Mouse (Mus musculus) heart, adult 2 months (tissue): ENCODE measurements around the gene A930002H24Rik. TPM values are rescaled to one million over a fixed set of nuclear protein-coding genes. Genes with fewer than 3 reads are reported as not detected.

Experiments
- DNase-seq, 2 experiments: peaks; one replicate each; pipeline ENCODE4 v3.0.0; 2021
- H3K27ac ChIP-seq: fragments of 200-600 bp; 2 replicates; pipeline ENCODE4 v1.8.1; 2022
- H3K27me3 ChIP-seq: fragments of 200-500 bp; 2 replicates; pipeline ENCODE4 v1.6.1; 2012; ENCODE audit warnings: mild to moderate bottlenecking, low read length, inconsistent platforms, mixed read lengths; ENCODE audit not compliant: control insufficient read depth, insufficient read depth
- H3K36me3 ChIP-seq: fragments of 200-500 bp; 2 replicates; pipeline ENCODE4 v1.6.1; 2012; ENCODE audit warnings: low read length, inconsistent platforms; ENCODE audit not compliant: control insufficient read depth, insufficient read depth
- H3K4me1 ChIP-seq: fragments of 200-500 bp; 2 replicates; pipeline ENCODE4 v1.6.1; 2011; ENCODE audit warnings: low read length; ENCODE audit not compliant: control insufficient read depth, insufficient read depth
- H3K4me3 ChIP-seq: fragments of 200-600 bp; 2 replicates; pipeline ENCODE4 v1.8.1; 2022
- H3K79me2 ChIP-seq: fragments of 200-500 bp; replicated peaks from 2 replicates; pipeline ENCODE4 v1.6.1; 2012; ENCODE audit warnings: mild to moderate bottlenecking, inconsistent platforms, low read length, moderate library complexity, mixed read lengths; ENCODE audit not compliant: control insufficient read depth, insufficient read depth
- H3K9ac ChIP-seq: fragments of 200-500 bp; 2 replicates; pipeline ENCODE4 v1.6.1; 2012; ENCODE audit warnings: low read depth, mild to moderate bottlenecking, control low read depth, inconsistent platforms, low read length, mixed read lengths
- CTCF ChIP-seq: fragments of 200-600 bp; IDR thresholded peaks from 2 replicates; pipeline ENCODE4 v1.8.1; 2022; ENCODE audit warnings: antibody characterized with exemption, mild to moderate bottlenecking, moderate library complexity
- EP300 ChIP-seq: fragments of 200-500 bp; IDR thresholded peaks from 2 replicates; pipeline ENCODE4 v1.6.1; 2011; ENCODE audit warnings: low read depth, low read length, control low read depth; ENCODE audit not compliant: insufficient read depth
- POLR2A ChIP-seq: fragments of 200-500 bp; IDR thresholded peaks from 2 replicates; pipeline ENCODE4 v1.6.1; 2011; ENCODE audit warnings: mild to moderate bottlenecking, low read depth, low read length, control low read depth; ENCODE audit not compliant: insufficient read depth
- WGBS: fragments of 180-500 bp; shearing (Covaris S2); methylation state at CpG from one replicate; pipeline ENCODE4 v1.1.7; 2018; 5-methylcytosine and 5-hydroxymethylcytosine counted together
- intact Hi-C: fragments of 180-260 bp; cut with DNase I; formaldehyde crosslinking; loops from one replicate; pipeline ENCODE4 v1.15.1; 2025
- polyA plus RNA-seq: library from polyadenylated mRNA; depleted of rRNA; stranded (reverse); fragments of >200 nt; gene quantifications from 2 replicates; pipeline ENCODE4 v1.2.3, GENCODE M21; 2012
- total RNA-seq, 2 experiments: library from RNA; stranded (reverse); gene quantifications; 2 replicates each; pipeline ENCODE4 v1.2.3; 2021

A930002H24Rik gene
- total and polyA plus RNA-seq, 3 experiments = 0.98 TPM; not detected in 2

GRCm38 (mm10) chr17:63831550-63831949 is 32.0 kb downstream of the A930002H24Rik start:
- no peak for TF ChIP-seq EP300
- TF ChIP-seq CTCF = no peak
- no peak for TF ChIP-seq POLR2A
- H3K4me3 ChIP-seq = no peak overlapping the region
- H3K27ac ChIP-seq = no peak overlapping the region
- H3K27me3 ChIP-seq = no peaks in the 10 kb centered on the region
- no peaks in the 10 kb centered on the region for H3K4me1 ChIP-seq
- 69% methylated on average over 4 of the region's 4 CpGs for WGBS
- intact Hi-C loops = no loop called here
- H3K9ac ChIP-seq = no peak overlapping the region
- no peak for DNase-seq
- H3K79me2 ChIP-seq = no peaks in the 10 kb centered on the region
- no peaks in the 10 kb centered on the region for H3K36me3 ChIP-seq

DNA sequence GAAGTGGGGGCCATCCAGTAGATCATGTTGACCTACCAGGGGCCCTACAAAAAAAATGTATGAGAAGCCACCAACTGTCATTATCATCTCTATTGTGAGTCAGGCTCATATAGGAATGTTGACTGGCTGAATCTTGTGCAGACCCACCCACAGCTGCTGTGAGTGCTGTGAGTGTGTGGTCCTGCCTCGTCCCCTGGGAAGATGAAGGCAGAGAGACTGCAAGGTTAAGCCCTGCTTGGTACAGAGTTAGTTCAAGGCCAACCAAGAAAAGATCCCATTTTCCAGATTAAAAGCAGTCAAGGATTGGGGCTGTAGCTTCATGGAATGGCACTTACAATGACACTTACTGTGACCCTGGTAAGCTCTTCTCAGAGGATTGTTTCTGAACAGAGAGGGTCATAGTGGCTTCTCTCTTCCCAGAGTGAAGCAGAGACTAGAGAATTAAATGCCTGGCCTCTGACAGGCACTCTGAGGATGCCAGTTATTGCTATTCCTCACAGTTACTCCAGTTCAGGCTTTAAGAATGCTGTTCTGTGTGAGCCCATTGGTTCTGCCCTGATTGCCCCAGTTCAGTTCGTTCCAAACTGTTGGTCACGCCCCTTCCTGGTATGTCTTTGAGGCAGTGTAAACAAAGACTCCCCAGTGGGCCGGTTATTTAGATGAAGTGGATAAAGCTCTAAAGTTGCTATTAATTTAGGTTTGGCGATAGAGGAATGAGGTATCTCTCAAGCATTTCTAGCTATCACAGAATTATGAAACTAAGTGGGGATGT is 34.8 kb downstream of the A930002H24Rik start:
- DNase-seq = no peak
- no peak overlapping the region for H3K9ac ChIP-seq
- 65% methylated on average over 5 of the region's 5 CpGs for WGBS
- intact Hi-C loops = no loop called here
- H3K79me2 ChIP-seq = no peaks in the 10 kb centered on the region
- H3K36me3 ChIP-seq = no peaks in the 10 kb centered on the region
- no peaks in the 10 kb centered on the region for H3K4me1 ChIP-seq
- no peak overlapping the region for H3K27ac ChIP-seq
- no peaks in the 10 kb centered on the region for H3K27me3 ChIP-seq
- no peak overlapping the region for H3K4me3 ChIP-seq
- TF ChIP-seq EP300 = no peak
- TF ChIP-seq CTCF = no peak
- TF ChIP-seq POLR2A = no peak

GRCm38 (mm10) chr17:63826767-63827166 is 36.8 kb downstream of the A930002H24Rik start:
- H3K4me1 ChIP-seq = no peaks in the 10 kb centered on the region
- H3K27me3 ChIP-seq = no peaks in the 10 kb centered on the region
- TF ChIP-seq EP300 = no peak
- TF ChIP-seq POLR2A = no peak
- no peak for TF ChIP-seq CTCF
- no peaks in the 10 kb centered on the region for H3K36me3 ChIP-seq
- no peaks in the 10 kb centered on the region for H3K79me2 ChIP-seq
- no peak for DNase-seq
- no peak overlapping the region for H3K9ac ChIP-seq
- H3K4me3 ChIP-seq = no peak overlapping the region
- no peak overlapping the region for H3K27ac ChIP-seq
- WGBS = 57% methylated on average over 7 of the region's 7 CpGs
- intact Hi-C loops = no loop called here

GRCm38 (mm10) chr17:63826196-63826595 is 37.4 kb downstream of the A930002H24Rik start:
- intact Hi-C loops = no loop called here
- Histone ChIP-seq H3K79me2 (no peaks in the 10 kb centered on the region), H3K27ac (no peak overlapping the region), H3K4me1 (no peaks in the 10 kb centered on the region), H3K9ac (no peak overlapping the region), H3K36me3 (no peaks in the 10 kb centered on the region), H3K4me3 (no peak overlapping the region), H3K27me3 (no peaks in the 10 kb centered on the region)
- 84% methylated on average over 8 of the region's 8 CpGs for WGBS
- DNase-seq = no peak
- no peak for TF ChIP-seq EP300
- no peak for TF ChIP-seq CTCF
- no peak for TF ChIP-seq POLR2A

DNA sequence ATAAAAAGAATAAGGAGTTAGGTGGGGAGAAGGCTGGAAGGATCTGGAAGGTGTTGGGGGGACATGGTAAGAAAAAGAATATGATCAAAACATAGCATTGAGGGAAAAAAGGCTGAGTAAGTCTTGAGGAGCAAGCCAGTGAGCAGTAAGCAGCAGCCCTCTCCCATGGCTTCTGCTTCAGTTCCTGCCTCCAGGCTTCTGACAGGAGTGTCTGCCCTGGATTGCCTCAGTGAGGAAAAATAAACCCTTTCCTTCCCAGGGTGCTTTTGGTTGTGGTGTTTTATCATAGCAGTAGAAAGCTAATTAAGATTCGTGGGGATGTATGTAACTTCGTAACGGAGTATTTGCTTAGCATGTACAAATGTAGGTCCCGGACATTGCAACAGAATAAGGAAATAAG is 39.5 kb downstream of the A930002H24Rik start:
- H3K4me1 ChIP-seq = no peaks in the 10 kb centered on the region
- no peak for DNase-seq
- H3K9ac ChIP-seq = no peak overlapping the region
- no peak overlapping the region for H3K4me3 ChIP-seq
- TF ChIP-seq EP300 (no peak), POLR2A (no peak), CTCF (no peak)
- no peaks in the 10 kb centered on the region for H3K79me2 ChIP-seq
- intact Hi-C loops = no loop called here
- H3K27me3 ChIP-seq = no peaks in the 10 kb centered on the region
- WGBS = 79% methylated on average over 4 of the region's 4 CpGs
- no peak overlapping the region for H3K27ac ChIP-seq
- H3K36me3 ChIP-seq = no peaks in the 10 kb centered on the region

DNA sequence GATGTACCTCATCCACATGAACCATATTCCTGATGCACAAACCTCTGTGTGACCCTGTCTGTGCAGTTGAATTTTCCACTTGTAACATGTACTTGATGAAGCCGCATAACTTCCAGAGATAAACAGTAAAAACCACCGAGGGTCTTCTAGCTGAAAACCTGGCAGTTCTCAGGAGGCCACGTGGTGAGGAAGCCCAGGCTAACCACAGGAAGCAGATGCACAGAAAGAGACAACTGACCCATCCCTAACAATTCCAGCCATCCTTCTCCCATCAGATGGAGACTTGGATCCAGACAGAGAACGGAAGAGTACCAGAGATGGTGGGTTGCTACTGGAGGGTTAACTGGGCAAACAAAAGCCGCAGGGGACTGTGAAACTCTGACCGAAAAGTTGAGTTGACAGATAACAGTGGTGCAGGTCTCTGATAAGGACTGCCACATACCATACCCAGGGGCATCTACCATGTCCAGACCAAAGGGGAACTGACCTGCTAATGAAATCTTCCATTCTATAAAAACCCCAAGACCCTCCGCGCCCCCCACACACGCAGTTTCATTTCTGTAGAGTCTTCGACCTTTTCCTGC is 45.1 kb downstream of the A930002H24Rik start:
- no peak overlapping the region for H3K4me3 ChIP-seq
- WGBS = 64% methylated on average over 10 of the region's 10 CpGs
- H3K79me2 ChIP-seq = no peaks in the 10 kb centered on the region
- no peak overlapping the region for H3K9ac ChIP-seq
- no peaks in the 10 kb centered on the region for H3K4me1 ChIP-seq
- no peaks in the 10 kb centered on the region for H3K27me3 ChIP-seq
- intact Hi-C loops = no loop called here
- H3K27ac ChIP-seq = no peak overlapping the region
- no peaks in the 10 kb centered on the region for H3K36me3 ChIP-seq
- no peak for TF ChIP-seq POLR2A
- no peak for TF ChIP-seq EP300
- no peak for TF ChIP-seq CTCF
- no peak for DNase-seq
